Mouse (Mus musculus): ENCODE data around the gene Zfyve28.

DNA sequence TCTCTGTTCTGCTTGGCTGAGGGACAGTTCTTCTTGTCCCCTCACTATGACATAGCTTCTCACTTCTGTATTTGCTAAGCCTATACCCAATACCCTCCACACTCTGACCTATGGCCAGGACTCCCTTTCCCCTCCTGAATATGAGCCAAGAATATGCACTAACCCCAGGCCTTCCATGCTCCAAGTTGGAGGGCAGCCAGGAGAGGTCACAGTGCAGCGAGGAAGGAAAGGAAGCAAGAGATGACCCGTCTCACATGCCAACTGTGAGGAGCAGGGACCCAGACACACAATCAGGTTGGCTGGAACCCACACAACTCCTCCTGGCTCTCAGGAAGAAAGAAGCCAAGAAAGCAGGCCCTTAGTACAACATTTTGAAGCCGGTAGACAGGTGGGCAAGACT, 20.8 kb upstream of the Zfyve28 start:
- TF ChIP-seq POLR2A (IDR thresholded peaks at IDR 0.05; ENCODE audit: low read depth, low read length) (no peak), CTCF (conservative IDR thresholded peaks at IDR 0.05; ENCODE audit: insufficient read depth, insufficient read length, low read depth, low read length) (no peak)
